Mouse (Mus musculus) forelimb bud, embryonic 11.5 days (tissue): Measurements from ENCODE around the gene Eml4.

Experiments
- DNase-seq: peaks from one replicate; pipeline ENCODE4 v3.0.0-alpha.2; 2012; ENCODE audit warnings: low read depth, low spot score

The Eml4 gene

GRCm38 (mm10) chr17:83378444-83378762 lies 27.7 kb downstream of the Eml4 start:
- no peak for DNase-seq

GRCm38 (mm10) chr17:83379366-83379765 lies 28.6 kb downstream of the Eml4 start:
- no peak for DNase-seq

DNA sequence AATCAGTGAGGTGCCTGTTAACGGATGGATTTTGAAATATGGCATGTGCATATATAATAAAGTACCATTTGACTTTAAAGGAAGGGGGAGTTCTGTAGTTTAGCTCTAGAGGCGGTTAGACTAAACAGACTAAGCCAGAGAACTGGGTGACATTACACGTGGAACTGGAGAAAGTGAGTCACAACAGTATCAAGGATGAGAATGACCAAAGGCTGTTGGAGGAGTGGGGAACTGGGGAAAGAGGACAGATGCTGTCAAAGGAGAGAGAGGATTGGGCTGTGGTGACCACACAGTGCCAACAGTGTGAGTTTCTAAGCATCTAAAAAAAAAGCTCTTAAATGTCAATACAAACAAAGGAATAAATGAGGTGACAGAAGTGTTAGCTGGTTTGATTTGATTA lies 29.1 kb downstream of the Eml4 start:
- DNase-seq, result no peak

DNA sequence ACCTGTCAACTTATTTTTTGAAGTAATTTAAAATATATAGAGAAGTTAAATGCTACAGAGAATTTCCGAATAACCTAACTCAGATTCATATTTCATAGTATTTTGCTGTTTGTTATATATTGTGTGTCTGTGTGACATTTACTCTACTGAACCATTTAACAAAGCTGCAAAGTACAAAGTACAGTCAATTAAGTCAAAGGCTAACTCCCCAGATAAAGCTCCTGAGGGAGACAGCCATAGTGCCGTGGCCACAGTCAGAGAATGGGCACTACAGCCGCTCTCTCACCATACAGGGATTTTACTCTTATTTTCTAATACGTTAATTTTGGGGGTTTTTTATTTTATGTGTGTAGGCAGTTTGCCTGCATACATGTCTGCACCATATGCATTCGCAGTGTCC lies 32.0 kb downstream of the Eml4 start:
- no peak for DNase-seq

DNA sequence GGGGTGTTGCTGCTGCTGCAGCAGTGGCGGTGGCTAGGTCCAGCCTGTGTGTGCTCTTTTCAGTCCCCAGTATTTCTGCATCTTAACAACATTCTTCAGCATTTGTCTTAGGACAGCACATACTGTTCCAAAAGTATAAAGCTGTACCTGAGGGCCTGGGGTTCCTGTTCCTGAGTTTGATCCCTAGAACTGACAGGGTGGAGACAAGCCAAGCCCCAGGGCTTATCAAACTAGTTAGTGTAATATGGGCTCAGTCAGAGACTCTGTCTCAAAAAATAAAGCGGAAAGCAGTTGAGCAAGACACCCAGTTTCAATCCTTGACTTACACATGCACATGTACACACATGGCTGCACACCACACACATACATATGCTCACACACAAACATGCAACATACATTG lies 34.2 kb downstream of the Eml4 start:
- DNase-seq, result no peak

GRCm38 (mm10) chr17:83387161-83387560 lies 36.4 kb downstream of the Eml4 start:
- DNase-seq, result no peak

GRCm38 (mm10) chr17:83394013-83394412 lies 43.3 kb downstream of the Eml4 start:
- DNase-seq, result no peak

DNA sequence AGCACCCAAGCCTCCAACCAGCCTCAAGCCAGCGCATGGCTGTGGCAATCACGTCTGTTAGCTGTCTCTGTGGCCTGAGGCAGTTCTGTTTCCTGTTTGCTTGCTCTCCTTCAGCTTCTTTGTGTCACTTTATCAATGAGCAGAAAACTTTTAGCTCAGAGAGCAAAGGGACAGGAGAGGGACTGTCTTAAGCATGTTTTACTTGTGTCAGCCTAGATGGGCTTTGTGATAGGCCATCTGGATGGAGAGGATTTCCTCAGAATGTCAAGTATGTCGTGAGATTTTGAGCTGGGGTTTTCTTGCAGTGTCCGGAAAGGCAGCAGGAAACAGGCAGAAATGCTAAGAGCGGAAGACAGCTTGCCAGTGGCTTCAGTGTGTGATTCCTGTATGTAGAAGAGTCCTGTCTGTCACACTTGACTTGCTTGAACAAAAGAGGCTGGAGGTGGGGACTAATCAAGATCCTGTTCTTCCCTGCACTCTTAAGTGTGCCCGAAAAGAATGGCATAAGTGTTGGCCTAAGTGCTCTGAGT lies 46.9 kb downstream of the Eml4 start:
- DNase-seq, result no peak

GRCm38 (mm10) chr17:83398756-83399155 lies 48.0 kb downstream of the Eml4 start:
- no peak for DNase-seq

GRCm38 (mm10) chr17:83430607-83431006 lies 79.9 kb downstream of the Eml4 start:
- DNase-seq, result no peak

DNA sequence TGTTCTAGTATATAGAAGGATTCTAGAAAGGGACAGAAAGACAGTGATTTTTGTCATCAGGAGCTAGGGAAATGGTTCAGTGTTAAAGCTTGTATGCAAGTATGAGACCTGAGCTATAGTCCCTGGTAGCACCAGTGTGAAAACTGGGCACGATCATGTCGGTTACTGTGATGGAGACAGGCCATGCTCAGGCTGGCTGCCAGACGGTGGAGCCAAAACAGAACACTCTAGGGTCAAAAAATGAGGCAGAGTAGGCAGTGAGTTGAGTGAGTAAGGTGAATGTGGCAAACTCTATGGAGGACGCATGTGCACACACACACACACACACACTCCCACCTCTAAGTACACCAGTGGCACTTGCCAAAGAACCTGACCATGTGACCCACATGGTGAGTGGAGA lies 92.7 kb downstream of the Eml4 start:
- DNase-seq, result no peak

DNA sequence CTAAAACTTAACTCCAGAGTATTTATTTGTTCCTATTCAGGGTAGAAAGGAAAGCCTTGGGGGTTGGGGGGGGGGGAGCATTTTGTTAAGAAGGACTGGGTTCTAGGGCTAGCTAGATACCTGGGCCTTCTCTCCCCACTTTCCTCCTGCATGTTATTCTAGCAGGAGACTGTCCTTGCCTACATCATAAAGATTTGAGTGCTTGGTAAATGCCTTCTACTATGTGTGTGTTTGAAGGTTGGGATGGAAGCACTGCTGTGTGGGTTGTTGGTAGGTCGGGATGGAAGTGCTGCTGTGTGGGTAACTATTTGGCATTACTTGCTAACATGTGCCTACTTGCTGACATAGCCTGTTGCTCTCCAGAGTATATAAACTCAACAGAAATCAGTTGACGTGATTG lies 98.9 kb downstream of the Eml4 start:
- no peak for DNase-seq

DNA sequence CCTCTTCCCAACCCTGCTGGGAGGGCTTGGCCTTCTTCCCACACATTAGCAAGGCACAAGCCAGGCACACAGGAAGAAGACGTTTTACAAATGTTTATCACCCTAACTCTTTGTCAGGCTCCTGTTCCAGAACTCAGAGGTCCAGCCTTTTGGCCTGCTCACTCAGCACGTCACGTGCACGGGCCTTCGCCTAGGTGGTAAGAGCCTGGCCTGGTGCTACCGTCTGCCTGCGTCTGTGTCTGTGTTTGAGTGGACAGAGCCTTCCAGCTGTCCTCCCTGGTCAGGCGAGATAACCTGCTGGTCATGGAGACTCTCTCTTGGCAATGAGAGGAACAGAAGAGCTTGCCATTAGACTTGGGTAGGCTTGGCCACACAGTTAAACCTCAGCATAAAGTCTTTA lies 100.6 kb downstream of the Eml4 start:
- DNase-seq, result no peak

DNA sequence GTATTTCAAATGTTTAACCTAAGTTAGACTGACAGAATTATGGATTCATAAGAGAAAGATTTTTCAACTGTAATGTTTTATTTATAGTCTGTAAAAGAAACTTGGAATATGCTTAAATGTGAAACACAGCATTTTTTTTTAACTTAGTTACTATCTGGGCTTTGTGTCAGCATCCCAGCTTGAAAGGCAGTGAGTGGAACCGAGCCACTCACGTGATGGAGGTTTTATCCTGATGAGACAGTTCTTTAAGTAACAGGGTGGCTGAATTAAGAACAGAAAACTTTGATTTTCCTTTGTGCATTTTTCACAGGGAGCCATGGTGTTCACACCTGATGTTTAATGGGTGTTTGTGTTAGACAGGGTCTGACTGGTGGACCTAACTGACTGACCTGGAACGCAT lies 101.1 kb downstream of the Eml4 start:
- no peak for DNase-seq

- DNase-seq, result no peak
Measured at GRCm38 (mm10) chr17:83452451-83452850, 101.7 kb downstream of the Eml4 start.

GRCm38 (mm10) chr17:83453587-83453986 lies 102.9 kb downstream of the Eml4 start:
- DNase-seq, result no peak

- no peak for DNase-seq
Measured at GRCm38 (mm10) chr17:83457271-83457670, 106.5 kb downstream of the Eml4 start.

GRCm38 (mm10) chr17:83465969-83466368 lies 115.2 kb downstream of the Eml4 start:
- DNase-seq, result no peak

DNA sequence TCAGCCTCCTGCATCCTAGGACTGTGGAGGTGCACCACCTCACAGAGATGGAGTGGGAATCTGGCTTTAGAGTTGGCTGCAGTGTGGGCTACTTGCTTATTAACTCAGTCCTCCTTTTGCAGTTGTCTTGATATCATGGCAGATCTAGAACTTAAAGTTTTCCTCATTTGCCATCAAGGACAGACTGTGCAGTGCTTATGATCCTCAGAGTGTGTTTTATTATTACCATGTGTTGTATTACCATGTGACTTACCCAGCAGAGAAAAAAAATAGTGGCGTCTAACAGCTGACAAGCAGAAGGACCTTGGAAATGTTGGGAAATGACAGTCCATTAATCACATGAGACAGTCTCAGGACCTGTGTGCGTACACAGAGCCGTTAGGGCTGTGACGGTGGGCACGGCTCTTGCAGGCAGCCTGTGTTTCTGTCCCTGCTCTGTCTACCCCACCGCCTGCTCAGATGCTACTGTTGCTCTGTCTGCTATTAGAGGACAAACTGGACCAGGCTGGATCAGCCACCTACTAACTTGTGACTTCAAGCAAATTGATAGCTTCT lies 116.0 kb downstream of the Eml4 start:
- DNase-seq, result no peak

DNA sequence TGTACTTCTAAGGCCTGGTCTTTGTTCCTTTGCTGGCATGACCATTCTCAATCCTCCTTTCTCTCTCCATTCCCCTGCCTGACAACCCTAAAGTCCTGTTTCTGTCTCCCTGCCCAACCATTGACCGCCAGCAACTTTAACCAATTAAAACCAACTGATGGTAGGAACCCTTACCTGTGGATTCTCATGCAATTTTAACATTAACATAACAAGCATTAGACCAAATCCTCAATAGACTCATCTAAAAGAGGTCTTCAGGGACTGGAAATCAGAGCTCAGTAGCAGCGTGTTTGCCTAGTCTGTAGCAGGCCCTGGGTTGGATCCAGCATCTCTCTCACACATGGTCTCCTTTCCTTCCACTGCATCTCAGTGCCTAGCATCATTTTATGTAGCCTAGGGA lies 118.9 kb downstream of the Eml4 start:
- DNase-seq, result no peak

GRCm38 (mm10) chr17:83477089-83477488 lies 126.4 kb downstream of the Eml4 start:
- DNase-seq, result no peak

GRCm38 (mm10) chr17:83481551-83481950 lies 130.8 kb downstream of the Eml4 start:
- no peak for DNase-seq

DNA sequence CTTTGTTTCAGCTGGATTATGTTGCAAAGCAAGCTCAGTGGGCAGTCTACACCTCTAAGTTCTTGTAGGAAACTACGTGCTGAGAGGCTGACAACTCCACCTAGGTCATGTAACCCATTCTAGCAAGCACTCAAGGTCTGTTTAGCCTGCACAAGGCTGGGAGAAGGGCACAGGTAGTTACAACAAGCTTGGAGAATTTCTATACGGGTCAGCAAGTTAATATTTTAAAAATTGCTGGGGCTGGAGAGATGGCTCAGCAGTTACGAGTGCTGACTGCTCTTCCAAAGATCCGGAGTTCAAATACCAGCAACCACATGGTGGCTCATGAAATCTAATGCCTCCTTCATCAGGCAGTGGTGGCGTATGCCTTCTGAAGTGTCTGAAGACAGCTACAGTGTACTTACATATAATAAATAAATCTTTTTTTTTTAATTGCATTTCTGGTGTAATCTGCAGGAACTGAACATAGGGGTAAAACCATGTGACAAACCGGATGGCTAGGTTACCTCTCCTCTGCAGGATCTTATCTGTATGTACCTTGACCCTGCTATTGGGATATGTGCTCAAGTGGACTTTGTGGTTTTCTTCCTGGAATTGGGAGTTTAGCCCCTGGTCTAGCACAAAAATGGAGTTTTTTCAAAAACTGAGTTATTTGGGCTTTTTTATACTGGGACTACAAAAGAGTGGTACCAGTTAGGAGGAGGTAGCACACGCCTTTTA lies 132.2 kb downstream of the Eml4 start:
- no peak for DNase-seq

- no peak for DNase-seq
Measured at GRCm38 (mm10) chr17:83483784-83484183, 133.1 kb downstream of the Eml4 start.
